ENCODE assay signal across 15 mouse cellular contexts in genomic region chr14:26591353-26591752, GRCm38 (mm10). TPM values are rescaled to one million over a fixed set of nuclear protein-coding genes. Genes with fewer than 3 reads are reported as not detected.
DNase-seq lines count a peak whose midpoint lies in the region; ATAC-seq and TF ChIP-seq lines count a peak whose summit lies in the region.
"Had no signal": no experiment of that assay in that cellular context is flagged by ENCODE, and none has a peak within 500 bp of the region (broad histone marks: within the 10 kb centered on the region; RNA-seq: fewer than 3 reads in every experiment).

No protein-coding gene starts in this region.

- peak; percentile 3; the same call in 1 of the 2 replicates for TF ChIP-seq RAD21 in CH12.LX (IDR thresholded peaks at IDR 0.05; ENCODE audit: low read depth, low read length)

- H3K9ac ChIP-seq in lung, postnatal 0 days (replicated peaks; ENCODE audit: low read depth): no peak overlapping the region
- no peak overlapping the region for H3K9ac ChIP-seq in CH12.LX (ENCODE audit: insufficient read depth, low read depth)
- H3K9ac ChIP-seq in hindbrain, embryonic 13.5 days: no peak overlapping the region
- H3K9ac ChIP-seq: lung, embryonic 14.5 days; stomach, embryonic 15.5 days had no signal

- TF ChIP-seq POLR2A in CH12.LX (IDR thresholded peaks at IDR 0.05; ENCODE audit: low read depth, low read length): no peak

- H3K27me3 ChIP-seq in lung, postnatal 0 days (replicated peaks; ENCODE audit: insufficient read depth, low read length): no peaks in the 10 kb centered on the region
- H3K27me3 ChIP-seq in CH12.LX (replicated peaks): no peaks in the 10 kb centered on the region
- H3K27me3 ChIP-seq in hindbrain, embryonic 13.5 days: no peaks in the 10 kb centered on the region
- H3K27me3 ChIP-seq: stomach, embryonic 15.5 days had no signal

- no peak overlapping the region for H3K4me2 ChIP-seq in lung, postnatal 0 days (replicated peaks; ENCODE audit: low read depth, low read length)
- no peak overlapping the region for H3K4me2 ChIP-seq in CH12.LX (ENCODE audit: insufficient read depth, low read depth, poor library complexity, severe bottlenecking)
- H3K4me2 ChIP-seq in hindbrain, embryonic 13.5 days: no peak overlapping the region
- H3K4me2 ChIP-seq: lung, embryonic 14.5 days; stomach, embryonic 15.5 days had no signal

- no peaks in the 10 kb centered on the region for H3K9me3 ChIP-seq in lung, postnatal 0 days (ENCODE audit: low read length)
- H3K9me3 ChIP-seq in CH12.LX (replicated peaks; ENCODE audit: low read length): no peaks in the 10 kb centered on the region
- no peaks in the 10 kb centered on the region for H3K9me3 ChIP-seq in hindbrain, embryonic 13.5 days
- H3K9me3 ChIP-seq: midbrain, embryonic 10.5 days; stomach, embryonic 15.5 days had no signal

- peaks cover 2% of the 10 kb centered on the region; the same call in 1 of the 2 replicates for H3K79me2 ChIP-seq in CH12.LX (replicated peaks; ENCODE audit: control insufficient read depth, extremely low read depth, insufficient read depth, poor library complexity, severe bottlenecking)

- TF ChIP-seq EP300 in lung, postnatal 0 days (IDR thresholded peaks at IDR 0.05): no peak
- no peak for TF ChIP-seq EP300 in CH12.LX (IDR thresholded peaks at IDR 0.05; ENCODE audit: low read length)

- H3K27ac ChIP-seq in lung, postnatal 0 days (ENCODE audit: low read length): no peak overlapping the region
- no peak overlapping the region for H3K27ac ChIP-seq in CH12.LX (ENCODE audit: insufficient read depth, low read depth)
- no peak overlapping the region for H3K27ac ChIP-seq in hindbrain, embryonic 13.5 days
- H3K27ac ChIP-seq: midbrain, embryonic 10.5 days; stomach, embryonic 15.5 days had no signal

- no peaks in the 10 kb centered on the region for H3K36me3 ChIP-seq in lung, postnatal 0 days (ENCODE audit: insufficient read depth, low read length)
- peaks cover 3 to 28% of the 10 kb centered on the region in 2 experiments for H3K36me3 ChIP-seq in CH12.LX (replicated peaks in 1 of 2; ENCODE audit: control insufficient read depth in 1 of 2, insufficient read depth in 1 of 2, low read length in 1 of 2)
- H3K36me3 ChIP-seq in hindbrain, embryonic 13.5 days: peaks cover 6% of the 10 kb centered on the region; the same call in 1 of the 2 replicates
- H3K36me3 ChIP-seq: stomach, embryonic 15.5 days had no signal

- no peak for ATAC-seq in lung, postnatal 0 days
- 0 out of 2 replicates have a peak, but pooled peaks have one; percentile 53 for ATAC-seq in erythroid progenitor cell, adult 5-6 weeks (replicated peaks; ENCODE audit: low FRiP score, poor library complexity, severe bottlenecking)
- peak; percentile 42 for ATAC-seq in megakaryocyte progenitor cell, adult 5-6 weeks (replicated peaks; ENCODE audit: poor library complexity)
- no peak for ATAC-seq in hindbrain, embryonic 13.5 days (ENCODE audit: low FRiP score)
- ATAC-seq: hindbrain, embryonic 16.5 days had no signal

- no peak for DNase-seq in lung, postnatal 0 days (ENCODE audit: low spot score)
- no peak for DNase-seq in lung, adult 18-20 months
- peak; percentile 40 for DNase-seq in CH12.LX (ENCODE audit: extremely low read depth)
- DNase-seq in cerebellum, postnatal 4 days (ENCODE audit: low spot score in 2 of 2): no peak
- DNase-seq: adrenal gland, adult 2 months; cerebellum, adult 9-10 months; gastrocnemius, postnatal 36 days; lung, embryonic 14.5 days had no signal

- H3K4me3 ChIP-seq in lung, postnatal 0 days (ENCODE audit: low read depth, low read length): no peak overlapping the region
- no peak overlapping the region for H3K4me3 ChIP-seq in CH12.LX (replicated peaks in 1 of 3; ENCODE audit: low read depth in 2 of 3, low read length in 2 of 3, poor library complexity in 1 of 3)
- H3K4me3 ChIP-seq in hindbrain, embryonic 13.5 days: no peak overlapping the region
- H3K4me3 ChIP-seq: erythroblast, embryonic 14.5 days; midbrain, embryonic 10.5 days; stomach, embryonic 15.5 days had no signal

- peak; percentile 29; the same call in 1 of the 2 replicates for TF ChIP-seq CTCF in lung, postnatal 0 days (IDR thresholded peaks at IDR 0.05)
- peak in 1 of 2 experiments; percentile 60; a peak in 2 of 4 replicates for TF ChIP-seq CTCF in CH12.LX (conservative IDR thresholded peaks at IDR 0.05 in 1 of 2, IDR thresholded peaks at IDR 0.05 in 1 of 2; ENCODE audit: low read depth in 2 of 2, low read length in 2 of 2)

- in situ Hi-C loops in CH12.LX (cut with MboI; ENCODE audit: low pct_ligation_motif_present, low pct_unique_long_range_greater_than_20kb, low sequenced_read_pairs): no loop called here

- dilution Hi-C loops in CH12.LX (cut with MboI; ENCODE audit: extremely low pct_ligation_motif_present, extremely low pct_unique_long_range_greater_than_20kb, low sequenced_read_pairs): no loop called here

- H3K4me1 ChIP-seq in lung, postnatal 0 days (ENCODE audit: insufficient read depth, low read depth, low read length): no peaks in the 10 kb centered on the region
- peaks cover 0 to 19% of the 10 kb centered on the region in 2 experiments; a peak in 2 of 4 replicates for H3K4me1 ChIP-seq in CH12.LX (ENCODE audit: control insufficient read depth in 1 of 2, insufficient read depth in 2 of 2)
- no peaks in the 10 kb centered on the region for H3K4me1 ChIP-seq in hindbrain, embryonic 13.5 days (replicated peaks)
- H3K4me1 ChIP-seq: midbrain, embryonic 10.5 days had no signal

TF ChIP-seq in CH12.LX, 34 proteins besides CTCF, POLR2A, EP300 and RAD21:
- TF ChIP-seq MXI1 (IDR thresholded peaks at IDR 0.05; ENCODE audit: low read depth, low read length): no peak
- TF ChIP-seq SMC3 (IDR thresholded peaks at IDR 0.05; ENCODE audit: low read depth, low read length): peak; percentile 37

RNA-seq across cellular contexts. Expression of gene Dennd6a, which starts 17.7 kb away (rescaled TPM):
- polyA plus RNA-seq in lung, postnatal 0 days (2015; fragmentation: Nextera tagmentation; extraction: Ambion mirVana): 30.7 and 30.8 TPM in 2 replicates
- total RNA-seq in CH12.LX (2012; rRNA removed) (6.5 and 7.3 TPM in 2 replicates), CH12.LX (2014; rRNA removed) (21.2 and 22.9 TPM in 2 replicates)
- polyA plus RNA-seq in CH12.LX (2012; ENCODE audit: insufficient read length, low read depth): 11.9 and 13.0 TPM in 2 replicates
- 19.8 and 36.0 TPM in 2 replicates for total RNA-seq in erythroid progenitor cell, adult 5-6 weeks (2015; ENCODE audit: low replicate concordance)
- 24.9 and 31.7 TPM in 2 replicates for total RNA-seq in erythroid progenitor cell, adult 5-6 weeks (2017; ENCODE audit: low replicate concordance)
- 29.1 and 32.3 TPM in 2 replicates for total RNA-seq in megakaryocyte progenitor cell, adult 5-6 weeks (2015)
- 22.0 and 25.1 TPM in 2 replicates for total RNA-seq in megakaryocyte progenitor cell, adult 5-6 weeks (2017)
- polyA plus RNA-seq in hindbrain, embryonic 13.5 days (2015; fragmentation: Nextera tagmentation; extraction: Ambion mirVana): 20.6 and 20.9 TPM in 2 replicates

RNA-seq across cellular contexts. Expression of gene Arf4, which starts 46.5 kb away (rescaled TPM):
- 347 and 352 TPM in 2 replicates for polyA plus RNA-seq in lung, postnatal 0 days (2015; fragmentation: Nextera tagmentation; extraction: Ambion mirVana)
- total RNA-seq in CH12.LX (2012; rRNA removed) (43.3 and 50.7 TPM in 2 replicates), CH12.LX (2014; rRNA removed) (66.6 and 74.2 TPM in 2 replicates)
- 84.0 and 86.4 TPM in 2 replicates for polyA plus RNA-seq in CH12.LX (2012; ENCODE audit: insufficient read length, low read depth)
- total RNA-seq in erythroid progenitor cell, adult 5-6 weeks (2015; ENCODE audit: low replicate concordance): 95.1 and 143 TPM in 2 replicates
- total RNA-seq in erythroid progenitor cell, adult 5-6 weeks (2017; ENCODE audit: low replicate concordance): 17.3 and 44.2 TPM in 2 replicates
- 361 and 398 TPM in 2 replicates for total RNA-seq in megakaryocyte progenitor cell, adult 5-6 weeks (2015)
- total RNA-seq in megakaryocyte progenitor cell, adult 5-6 weeks (2017): 88.2 and 105 TPM in 2 replicates
- 586 and 604 TPM in 2 replicates for polyA plus RNA-seq in hindbrain, embryonic 13.5 days (2015; fragmentation: Nextera tagmentation; extraction: Ambion mirVana)

RNA-seq across cellular contexts. Expression of gene Slmap, which starts 56.6 kb away (rescaled TPM):
- 19.6 and 21.3 TPM in 2 replicates for polyA plus RNA-seq in lung, postnatal 0 days (2015; fragmentation: Nextera tagmentation; extraction: Ambion mirVana)
- 17.2 and 19.0 TPM in 2 replicates for total RNA-seq in CH12.LX (2012; rRNA removed)
- 51.0 and 54.2 TPM in 2 replicates for total RNA-seq in CH12.LX (2014; rRNA removed)
- 61.0 and 64.0 TPM in 2 replicates for polyA plus RNA-seq in CH12.LX (2012; ENCODE audit: insufficient read length, low read depth)
- total RNA-seq in erythroid progenitor cell, adult 5-6 weeks (2015; ENCODE audit: low replicate concordance): 32.4 and 47.4 TPM in 2 replicates
- total RNA-seq in erythroid progenitor cell, adult 5-6 weeks (2017; ENCODE audit: low replicate concordance): 55.1 and 79.7 TPM in 2 replicates
- total RNA-seq in megakaryocyte progenitor cell, adult 5-6 weeks (2015): 82.4 and 91.7 TPM in 2 replicates
- 56.8 and 78.7 TPM in 2 replicates for total RNA-seq in megakaryocyte progenitor cell, adult 5-6 weeks (2017)
- polyA plus RNA-seq in hindbrain, embryonic 13.5 days (2015; fragmentation: Nextera tagmentation; extraction: Ambion mirVana): 11.4 and 13.3 TPM in 2 replicates

Comparison
In these comparisons a context has a peak if more than half of its experiments do, and no peak if none do; other contexts are left out.
1. ATAC-seq: peak in erythroid progenitor cell, adult 5-6 weeks (single experiment) and megakaryocyte progenitor cell, adult 5-6 weeks (single experiment); none in lung, postnatal 0 days (single experiment) and hindbrain, embryonic 13.5 days (single experiment).